Mouse (Mus musculus) gastrocnemius, adult 18-20 months (tissue): ENCODE data around the gene Prokr1. TPM values are rescaled to one million over a fixed set of nuclear protein-coding genes. Genes with fewer than 3 reads are reported as not detected.
A peak's percentile ranks its signal among the peaks of the same experiment; 100 is the strongest.
"Not testable (repeated sequence)": the region's sequence is repeated elsewhere in the genome, so short reads cannot be mapped to it uniquely, and the experiment has no call there.

Source experiments
- DNase-seq: peaks from one replicate; pipeline ENCODE4 v3.0.0; 2021; ENCODE audit warnings: low spot score
- total RNA-seq, 2 experiments: library from RNA; stranded (reverse); gene quantifications; 2 replicates each; pipeline ENCODE4 v1.2.3; 2021

Prokr1 gene
- total RNA-seq, 2 experiments from 2014 or later = 0.98 to 1.5 TPM

- not testable (repeated sequence) for DNase-seq
Measured at GRCm38 (mm10) chr6:87571863-87572262, 18.7 kb downstream of the Prokr1 start.

DNA sequence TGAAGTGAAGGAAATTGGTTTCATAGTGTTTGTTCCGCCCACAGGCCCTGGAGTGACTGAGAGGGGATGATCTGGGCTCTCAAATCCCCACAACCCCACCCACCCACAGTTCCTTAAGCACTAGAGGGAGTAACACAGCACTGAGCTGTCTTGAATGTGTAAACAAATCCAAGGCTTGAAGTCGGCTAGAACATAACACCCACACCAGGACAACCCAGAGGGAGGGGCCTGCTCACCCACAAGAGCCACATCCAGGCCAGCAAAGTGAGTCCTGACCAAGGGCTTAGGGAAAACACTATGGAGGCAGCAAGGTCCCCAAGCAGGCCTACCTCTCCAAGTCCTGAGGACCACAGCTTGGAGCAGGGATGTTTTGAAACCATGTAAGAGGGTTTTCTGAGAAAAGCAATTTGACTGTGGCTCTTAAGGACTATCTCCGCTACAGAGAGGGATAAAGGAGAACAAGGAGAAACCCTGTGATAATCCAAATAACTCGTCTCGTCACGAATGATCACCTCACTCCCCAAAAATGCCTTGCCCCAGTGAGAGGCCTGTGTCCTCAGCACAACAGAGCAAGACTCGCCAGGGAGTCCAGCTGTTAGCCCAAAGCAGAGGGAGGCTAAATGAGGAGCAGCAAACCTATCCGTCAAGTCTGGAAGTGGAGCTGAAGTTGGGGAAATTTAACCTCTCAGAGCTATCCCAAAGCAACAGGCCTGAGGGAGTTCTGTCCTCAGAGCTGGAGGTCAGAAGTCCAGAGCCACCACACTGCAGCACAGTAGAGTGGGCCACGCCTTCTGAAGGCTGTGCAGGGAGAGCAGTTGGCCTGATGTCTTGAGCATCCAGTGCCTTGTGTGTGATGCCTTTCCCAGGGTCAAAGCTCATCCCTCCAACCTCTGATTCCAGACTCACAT, 22.6 kb downstream of the Prokr1 start:
- DNase-seq = peak; percentile 52

DNA sequence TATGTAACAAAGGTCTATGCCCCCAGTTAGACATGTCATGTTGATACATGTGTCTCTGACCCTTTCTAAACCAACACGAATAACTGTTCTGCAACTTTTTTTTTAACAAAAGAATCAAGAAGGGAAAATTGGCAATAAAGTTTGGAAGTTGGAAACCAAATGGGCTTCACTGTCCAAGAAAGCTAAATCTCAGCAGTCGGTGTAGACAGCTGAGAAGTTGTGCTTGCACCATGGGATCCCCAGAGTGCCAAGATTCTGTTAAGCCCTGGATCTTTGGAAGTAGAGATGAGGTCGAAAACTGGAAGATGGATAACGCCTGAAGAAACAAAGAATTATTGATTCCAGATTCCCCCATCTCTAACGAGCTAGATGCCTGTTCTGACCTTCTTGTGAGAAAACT, 25.4 kb downstream of the Prokr1 start:
- peak; percentile 69 for DNase-seq

DNA sequence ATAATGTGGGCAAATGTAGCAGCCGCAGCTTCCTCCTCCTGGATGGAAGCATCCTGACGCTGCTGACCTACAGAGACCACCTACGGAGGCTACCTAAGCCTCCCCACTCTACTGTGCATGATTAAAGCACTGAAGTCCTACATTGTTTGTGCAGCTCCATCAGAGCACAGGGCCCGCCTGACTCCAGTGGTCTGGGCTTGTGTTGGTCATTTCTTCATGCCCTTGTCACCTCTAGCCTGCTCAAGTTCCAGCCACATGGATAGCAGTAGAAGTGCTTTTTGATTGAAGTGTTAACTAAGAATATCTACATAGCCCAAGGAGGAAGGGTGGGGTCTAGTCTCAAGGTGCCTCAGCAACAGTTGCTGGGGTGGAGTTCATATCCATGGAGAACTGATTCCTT, 26.2 kb downstream of the Prokr1 start:
- DNase-seq = no peak

GRCm38 (mm10) chr6:87553724-87554123, 36.8 kb downstream of the Prokr1 start:
- DNase-seq = no peak

- no peak for DNase-seq
Measured at GRCm38 (mm10) chr6:87552054-87552807, 38.3 kb downstream of the Prokr1 start.

GRCm38 (mm10) chr6:87547836-87548235, 42.7 kb downstream of the Prokr1 start:
- no peak for DNase-seq

DNA sequence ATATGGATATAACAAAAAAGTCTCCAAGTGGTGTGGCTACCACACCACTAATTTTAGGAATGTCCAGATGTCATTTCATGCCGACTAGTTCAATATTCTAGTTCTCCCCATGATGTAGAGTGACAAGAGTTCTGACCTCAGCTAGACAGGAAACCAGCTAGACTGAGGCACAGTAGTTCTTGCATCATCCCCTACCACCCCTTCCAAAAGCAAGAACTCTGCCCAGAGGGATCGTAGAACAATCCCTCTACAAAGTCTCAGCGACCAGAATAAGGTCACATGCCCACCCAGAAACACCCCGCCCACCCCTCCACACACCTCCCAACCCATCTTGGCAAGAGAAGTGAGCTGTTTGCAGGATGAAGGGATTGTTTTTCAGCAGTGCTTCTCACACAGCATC, 43.1 kb downstream of the Prokr1 start:
- DNase-seq = no peak

GRCm38 (mm10) chr6:87545331-87546217, 45.0 kb downstream of the Prokr1 start:
- no peak for DNase-seq

DNA sequence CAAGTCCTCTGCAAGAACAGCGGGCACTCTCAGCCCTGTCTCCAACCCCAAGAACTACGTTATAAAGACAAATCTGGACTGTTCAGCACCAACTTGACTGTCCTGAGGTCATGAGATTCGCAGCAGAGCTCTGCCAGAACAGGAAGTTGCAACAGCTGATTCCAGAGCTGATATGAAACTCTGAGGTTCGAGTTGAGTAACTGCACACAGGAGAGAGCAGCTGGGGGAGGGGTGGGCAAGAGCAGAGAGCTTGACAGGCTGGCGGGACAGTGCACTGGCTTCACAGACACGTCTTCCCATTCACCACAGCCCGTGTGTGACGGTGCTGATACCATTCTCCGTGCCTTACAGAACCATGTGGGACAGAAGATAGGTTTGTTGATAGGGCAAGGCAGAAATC, 48.5 kb downstream of the Prokr1 start:
- peak; percentile 10 for DNase-seq

GRCm38 (mm10) chr6:87541171-87541571, 49.4 kb downstream of the Prokr1 start:
- no peak for DNase-seq

DNA sequence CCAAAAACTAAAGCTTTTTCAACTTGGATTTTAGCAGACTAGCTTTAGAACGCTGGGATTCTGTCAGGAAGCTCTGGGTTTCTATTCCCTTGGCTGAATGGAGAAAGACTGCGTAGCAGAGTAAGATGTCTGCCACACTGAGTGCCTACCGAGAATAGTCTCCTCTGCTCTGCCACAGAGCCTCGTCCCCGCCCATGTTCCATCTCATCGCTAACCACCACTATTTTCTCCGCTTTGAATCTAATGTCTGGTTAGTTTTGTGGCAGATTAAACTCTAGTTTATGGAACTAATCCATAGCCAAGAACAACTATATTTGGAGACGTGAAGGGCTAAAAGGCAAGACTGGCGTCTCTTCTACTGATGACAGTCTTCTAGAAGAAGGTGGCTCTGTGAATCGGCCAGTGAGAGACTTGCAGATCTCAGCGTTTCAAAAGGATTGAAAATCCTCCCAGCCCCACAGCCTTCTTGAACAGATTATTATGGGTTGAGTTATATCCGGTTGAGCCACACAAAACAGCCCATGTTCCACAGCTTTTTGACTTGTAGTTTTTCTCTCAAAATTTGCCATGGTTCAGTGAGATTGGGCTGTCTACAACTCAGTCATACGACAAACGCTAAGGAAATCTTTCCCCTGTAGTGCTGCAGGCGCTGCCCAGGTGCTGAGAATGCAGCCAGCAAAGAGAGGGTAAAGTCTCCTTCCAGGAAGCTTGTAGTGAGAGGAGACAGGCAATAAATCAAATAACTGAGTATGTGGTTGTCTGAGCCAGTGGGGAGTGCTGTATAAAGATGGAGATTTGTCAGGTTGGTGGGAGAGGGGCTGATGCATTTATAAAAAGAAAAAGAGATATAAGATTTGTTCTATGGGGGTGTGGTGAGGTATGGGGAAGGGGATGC, 51.9 kb downstream of the Prokr1 start:
- no peak for DNase-seq

- DNase-seq = no peak
Measured at GRCm38 (mm10) chr6:87537678-87538077, 52.9 kb downstream of the Prokr1 start.

- no peak for DNase-seq
Measured at GRCm38 (mm10) chr6:87536270-87536669, 54.3 kb downstream of the Prokr1 start.

- DNase-seq = no peak
Measured at GRCm38 (mm10) chr6:87535651-87536050, 54.9 kb downstream of the Prokr1 start.

DNA sequence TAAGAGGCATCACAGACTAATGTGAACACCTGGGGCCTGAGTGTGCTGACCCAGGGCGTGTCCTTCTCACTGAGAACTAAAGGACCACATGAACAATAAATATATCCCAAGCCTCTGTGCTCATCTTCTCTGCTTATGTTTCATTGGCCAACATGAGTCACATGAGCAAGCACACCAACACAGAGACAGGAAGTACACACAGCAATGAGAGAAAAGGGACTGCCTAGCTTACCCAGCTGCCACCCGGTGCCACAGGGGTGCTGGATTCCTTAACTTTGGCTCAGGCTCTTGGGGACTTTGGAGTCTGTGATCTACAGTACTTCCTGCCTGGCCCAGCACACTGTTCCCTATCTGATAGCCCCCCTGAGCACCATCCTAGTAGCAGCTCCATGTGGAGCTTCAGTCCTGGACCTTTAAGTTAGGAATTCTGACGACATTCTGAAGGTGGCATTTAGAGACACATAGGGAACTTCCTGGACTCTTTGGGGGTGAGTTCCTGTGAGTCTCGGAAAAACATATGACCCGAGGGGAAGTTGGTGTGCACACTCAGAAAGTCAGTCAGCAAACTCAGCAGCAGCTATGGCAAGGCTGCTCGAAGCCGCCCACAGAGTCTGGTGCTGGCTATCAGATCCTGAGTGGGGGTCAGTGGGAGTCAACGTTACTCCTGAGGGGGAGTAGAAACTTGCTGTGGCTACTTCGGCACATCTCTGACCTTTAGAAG, 55.5 kb downstream of the Prokr1 start:
- DNase-seq = no peak

GRCm38 (mm10) chr6:87532953-87533710, 57.4 kb downstream of the Prokr1 start, which contains the start of gene Arhgap25:
Gene Arhgap25 (minus strand): TSS chr6:87533259.
- DNase-seq = no peak

DNA sequence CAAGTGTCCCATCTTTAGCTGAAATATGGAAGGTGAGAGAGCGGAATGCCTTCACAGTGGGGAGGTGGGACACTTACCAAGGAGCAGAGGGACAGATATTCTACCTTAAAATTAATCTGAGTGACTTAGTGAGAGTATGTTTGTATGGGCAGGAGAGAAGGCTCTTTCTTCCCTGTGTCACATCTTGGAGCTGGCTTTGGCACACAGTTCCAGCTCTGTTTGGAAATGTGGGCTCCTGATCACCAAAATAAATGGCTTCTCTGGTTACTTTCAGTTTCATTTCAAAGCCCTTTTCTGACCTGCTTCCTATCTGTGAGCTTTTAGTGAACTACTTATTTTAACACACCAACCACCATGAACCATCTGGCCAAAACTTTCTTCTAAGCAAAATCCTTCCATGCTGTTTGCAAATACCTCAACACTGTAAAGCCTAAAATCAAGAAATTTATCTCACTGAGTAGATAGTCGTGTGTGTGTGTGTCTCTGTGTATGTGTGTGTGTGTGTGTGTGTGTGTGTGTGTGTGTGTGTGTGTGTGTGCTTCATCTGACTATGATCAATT, 59.0 kb downstream of the Prokr1 start:
- no peak for DNase-seq

DNA sequence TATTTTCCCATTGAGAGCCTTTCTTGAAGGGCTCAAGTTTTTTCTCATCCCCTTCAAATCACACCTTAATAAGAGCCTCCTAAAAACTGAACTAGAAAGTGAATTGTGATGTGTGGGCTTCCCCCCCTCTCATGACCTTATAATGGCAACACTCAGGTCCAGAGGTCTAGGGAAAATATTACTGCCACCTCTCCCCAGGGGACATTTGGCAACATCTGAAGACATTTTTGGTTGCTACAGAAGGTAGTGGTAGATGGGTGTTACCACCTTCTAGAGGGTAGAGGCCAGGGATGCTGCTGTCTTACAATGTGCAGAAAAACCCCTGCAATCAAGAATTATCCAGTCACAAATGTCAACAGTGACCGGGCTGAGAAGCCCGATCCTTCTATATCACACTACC, 60.2 kb downstream of the Prokr1 start:
- no peak for DNase-seq
